Mouse (Mus musculus) 3134 (cell line): ENCODE measurements around the gene Gpr37.

Experiments used
- DNase-seq: peaks from one replicate; pipeline ENCODE4 v3.0.0-alpha.2; 2011; ENCODE audit warnings: low spot score; ENCODE audit not compliant: insufficient read length; ENCODE audit errors: extremely low read depth

The Gpr37 gene

GRCm38 (mm10) chr6:25690629-25691028, at the start of gene Gpr37:
Gene Gpr37 (minus strand): TSS chr6:25690729.
- DNase-seq, result no peak

- no peak for DNase-seq
These were observed 46.0 kb upstream of the Gpr37 start for GRCm38 (mm10) chr6:25736533-25736932.

GRCm38 (mm10) chr6:25726560-25726959, 36.0 kb upstream of the Gpr37 start:
- no peak for DNase-seq

GRCm38 (mm10) chr6:25710601-25711000, 20.1 kb upstream of the Gpr37 start:
- DNase-seq, result no peak

GRCm38 (mm10) chr6:25709250-25709895, 18.8 kb upstream of the Gpr37 start:
- DNase-seq, result no peak

GRCm38 (mm10) chr6:25699956-25700355, 9.4 kb upstream of the Gpr37 start:
- DNase-seq, result no peak

- no peak for DNase-seq
These were observed 284 bp downstream of the Gpr37 start for GRCm38 (mm10) chr6:25690284-25690605.

- no peak for DNase-seq
These were observed 827 bp downstream of the Gpr37 start for GRCm38 (mm10) chr6:25689520-25690283.

- DNase-seq, result peak; percentile 10
These were observed 1.5 kb downstream of the Gpr37 start for GRCm38 (mm10) chr6:25688927-25689519.

GRCm38 (mm10) chr6:25686760-25687200, 3.7 kb downstream of the Gpr37 start:
- no peak for DNase-seq

GRCm38 (mm10) chr6:25684391-25684790, 6.1 kb downstream of the Gpr37 start:
- no peak for DNase-seq

GRCm38 (mm10) chr6:25675111-25675510, 15.4 kb downstream of the Gpr37 start:
- DNase-seq, result no peak

GRCm38 (mm10) chr6:25673801-25674200, 16.7 kb downstream of the Gpr37 start:
- no peak for DNase-seq

GRCm38 (mm10) chr6:25670150-25670549, 20.4 kb downstream of the Gpr37 start:
- no peak for DNase-seq

- DNase-seq, result no peak
These were observed 26.6 kb downstream of the Gpr37 start for GRCm38 (mm10) chr6:25663942-25664341.

GRCm38 (mm10) chr6:25659924-25660675, 30.4 kb downstream of the Gpr37 start:
- no peak for DNase-seq
